Mouse (Mus musculus): ENCODE measurements around the gene Gm15517. TPM values are rescaled to one million over a fixed set of nuclear protein-coding genes. Genes with fewer than 3 reads are reported as not detected.

Gene Gm15517
- polyA plus RNA-seq, 1 experiment: not detected

- Histone ChIP-seq H3K27ac (ENCODE audit: insufficient read depth, low read length) (no peak overlapping the region), H3K4me3 (ENCODE audit: extremely low read depth, insufficient read depth, insufficient read length) (no peak overlapping the region), H3K36me3 (ENCODE audit: control insufficient read depth, insufficient read depth, low read length) (no peaks in the 10 kb centered on the region), H3K4me1 (ENCODE audit: control insufficient read depth, insufficient read depth, insufficient read length) (peaks cover 6% of the 10 kb centered on the region; the same call in 1 of the 2 replicates), H3K27me3 (ENCODE audit: control insufficient read depth, insufficient read depth, low read length) (no peaks in the 10 kb centered on the region)
- DNase-seq (ENCODE audit: low read depth in 1 of 2, low spot score in 2 of 2): no peak
- TF ChIP-seq POLR2A (IDR thresholded peaks at IDR 0.05; ENCODE audit: low read depth, low read length): no peak
- TF ChIP-seq CTCF (IDR thresholded peaks at IDR 0.05; ENCODE audit: extremely low read depth, insufficient read depth, insufficient read length, insufficient replicate concordance): no peak
- 67% methylated on average over 1 of the region's 1 CpGs for WGBS
Measured at GRCm38 (mm10) chr7:44240712-44241111, 20.5 kb upstream of the Gm15517 start.

- TF ChIP-seq CTCF (IDR thresholded peaks at IDR 0.05; ENCODE audit: extremely low read depth, insufficient read depth, insufficient read length, insufficient replicate concordance): no peak
- TF ChIP-seq POLR2A (IDR thresholded peaks at IDR 0.05; ENCODE audit: low read depth, low read length): no peak
- Histone ChIP-seq H3K27me3 (ENCODE audit: control insufficient read depth, insufficient read depth, low read length) (no peaks in the 10 kb centered on the region), H3K4me3 (ENCODE audit: extremely low read depth, insufficient read depth, insufficient read length) (no peak overlapping the region), H3K36me3 (ENCODE audit: control insufficient read depth, insufficient read depth, low read length) (no peaks in the 10 kb centered on the region), H3K4me1 (ENCODE audit: control insufficient read depth, insufficient read depth, insufficient read length) (peaks cover 8% of the 10 kb centered on the region; the same call in 1 of the 2 replicates), H3K27ac (ENCODE audit: insufficient read depth, low read length) (no peak overlapping the region)
- DNase-seq (ENCODE audit: low read depth in 1 of 2, low spot score in 2 of 2): no peak
- WGBS: 79% methylated on average over 2 of the region's 2 CpGs
Measured at GRCm38 (mm10) chr7:44241163-44241562, 20.1 kb upstream of the Gm15517 start.

GRCm38 (mm10) chr7:44244080-44244479, 17.2 kb upstream of the Gm15517 start:
- Histone ChIP-seq H3K4me1 (ENCODE audit: control insufficient read depth, insufficient read depth, insufficient read length) (peaks cover 8% of the 10 kb centered on the region; the same call in 1 of the 2 replicates), H3K36me3 (ENCODE audit: control insufficient read depth, insufficient read depth, low read length) (no peaks in the 10 kb centered on the region), H3K27ac (ENCODE audit: insufficient read depth, low read length) (no peak overlapping the region), H3K27me3 (ENCODE audit: control insufficient read depth, insufficient read depth, low read length) (no peaks in the 10 kb centered on the region), H3K4me3 (ENCODE audit: extremely low read depth, insufficient read depth, insufficient read length) (no peak overlapping the region)
- 62% methylated on average over 1 of the region's 1 CpGs for WGBS
- no peak for DNase-seq (ENCODE audit: low read depth in 1 of 2, low spot score in 2 of 2)
- TF ChIP-seq POLR2A (IDR thresholded peaks at IDR 0.05; ENCODE audit: low read depth, low read length): no peak
- no peak for TF ChIP-seq CTCF (IDR thresholded peaks at IDR 0.05; ENCODE audit: extremely low read depth, insufficient read depth, insufficient read length, insufficient replicate concordance)

- WGBS: under 1% methylated on average over 62 of the region's 62 CpGs
- H3K27ac ChIP-seq (ENCODE audit: insufficient read depth, low read length): peak within 1 kb of the TSS; percentile 89
- DNase-seq (ENCODE audit: low read depth in 1 of 2, low spot score in 2 of 2): peak; percentile 82 to 86
- TF ChIP-seq CTCF (IDR thresholded peaks at IDR 0.05; ENCODE audit: extremely low read depth, insufficient read depth, insufficient read length, insufficient replicate concordance) (no peak), POLR2A (IDR thresholded peaks at IDR 0.05; ENCODE audit: low read depth, low read length) (peak; percentile 97)
- H3K36me3 ChIP-seq (ENCODE audit: control insufficient read depth, insufficient read depth, low read length): peaks cover 13% of the 10 kb centered on the region
- peak within 1 kb of the TSS; percentile 99 for H3K4me3 ChIP-seq (ENCODE audit: extremely low read depth, insufficient read depth, insufficient read length)
- no peaks in the 10 kb centered on the region for H3K27me3 ChIP-seq (ENCODE audit: control insufficient read depth, insufficient read depth, low read length)
- peaks cover 8% of the 10 kb centered on the region; the same call in 1 of the 2 replicates for H3K4me1 ChIP-seq (ENCODE audit: control insufficient read depth, insufficient read depth, insufficient read length)
Measured at GRCm38 (mm10) chr7:44246055-44246983, 14.9 kb upstream of the Gm15517 start, which contains the start of the genes 1700028J19Rik and 2410002F23Rik. Gene 1700028J19Rik (minus strand): TSS chr7:44246695. Gene 2410002F23Rik (plus strand): TSS chr7:44246722.

GRCm38 (mm10) chr7:44246984-44247470, 14.2 kb upstream of the Gm15517 start:
- H3K4me3 ChIP-seq (ENCODE audit: extremely low read depth, insufficient read depth, insufficient read length): peak overlapping the region; percentile 99
- WGBS: 0% methylated on average over 23 of the region's 23 CpGs
- no peaks in the 10 kb centered on the region for H3K27me3 ChIP-seq (ENCODE audit: control insufficient read depth, insufficient read depth, low read length)
- H3K36me3 ChIP-seq (ENCODE audit: control insufficient read depth, insufficient read depth, low read length): peaks cover 13% of the 10 kb centered on the region
- peak overlapping the region; percentile 89 for H3K27ac ChIP-seq (ENCODE audit: insufficient read depth, low read length)
- peaks cover 8% of the 10 kb centered on the region; the same call in 1 of the 2 replicates for H3K4me1 ChIP-seq (ENCODE audit: control insufficient read depth, insufficient read depth, insufficient read length)
- TF ChIP-seq POLR2A (IDR thresholded peaks at IDR 0.05; ENCODE audit: low read depth, low read length) (no peak), CTCF (IDR thresholded peaks at IDR 0.05; ENCODE audit: extremely low read depth, insufficient read depth, insufficient read length, insufficient replicate concordance) (no peak)
- DNase-seq (ENCODE audit: low read depth in 1 of 2, low spot score in 2 of 2): peak; percentile 37 to 47

GRCm38 (mm10) chr7:44247971-44248370, 13.3 kb upstream of the Gm15517 start:
- Histone ChIP-seq H3K4me1 (ENCODE audit: control insufficient read depth, insufficient read depth, insufficient read length) (peaks cover 8% of the 10 kb centered on the region; the same call in 1 of the 2 replicates), H3K27ac (ENCODE audit: insufficient read depth, low read length) (no peak overlapping the region), H3K27me3 (ENCODE audit: control insufficient read depth, insufficient read depth, low read length) (no peaks in the 10 kb centered on the region), H3K4me3 (ENCODE audit: extremely low read depth, insufficient read depth, insufficient read length) (no peak overlapping the region), H3K36me3 (ENCODE audit: control insufficient read depth, insufficient read depth, low read length) (peaks cover 22% of the 10 kb centered on the region)
- no peak for TF ChIP-seq CTCF (IDR thresholded peaks at IDR 0.05; ENCODE audit: extremely low read depth, insufficient read depth, insufficient read length, insufficient replicate concordance)
- TF ChIP-seq POLR2A (IDR thresholded peaks at IDR 0.05; ENCODE audit: low read depth, low read length): no peak
- DNase-seq (ENCODE audit: low read depth in 1 of 2, low spot score in 2 of 2): no peak
- WGBS: 81% methylated on average over 2 of the region's 2 CpGs

Data from spleen, adult 2 months (tissue).